Mouse (Mus musculus) intestine, postnatal 0 days (tissue): Measurements from ENCODE around the gene Bbx. TPM values are rescaled to one million over a fixed set of nuclear protein-coding genes. Genes with fewer than 3 reads are reported as not detected.

Experiments used
- ATAC-seq: fragments of 200-750 bp; cut with Nextera tagmentation; 2 replicates; pipeline ENCODE4 v1.8.0; 2017; ENCODE audit warnings: mild to moderate bottlenecking, moderate TSS enrichment, moderate library complexity
- H3K27ac ChIP-seq: fragments of 300-500 bp; sonication (generic); 2 replicates; pipeline ENCODE4 v1.5.1; 2014; ENCODE audit warnings: mild to moderate bottlenecking, low read depth, low read length, moderate library complexity
- H3K27me3 ChIP-seq: fragments of 300-500 bp; sonication (generic); replicated peaks from 2 replicates; pipeline ENCODE4 v1.6.1; 2014; ENCODE audit warnings: low read length, mixed read lengths; ENCODE audit not compliant: control insufficient read depth, insufficient read depth
- H3K36me3 ChIP-seq: fragments of 300-500 bp; sonication (generic); 2 replicates; pipeline ENCODE4 v1.6.1; 2014; ENCODE audit warnings: mild to moderate bottlenecking, moderate library complexity; ENCODE audit not compliant: control insufficient read depth, insufficient read depth
- H3K4me1 ChIP-seq: fragments of 300-500 bp; sonication (generic); replicated peaks from 2 replicates; pipeline ENCODE4 v1.6.1; 2014; ENCODE audit warnings: antibody characterized with exemption, low read length, mixed read lengths; ENCODE audit not compliant: control insufficient read depth, insufficient read depth
- H3K4me2 ChIP-seq: fragments of 300-500 bp; sonication (generic); replicated peaks from 2 replicates; pipeline ENCODE4 v1.6.1; 2014; ENCODE audit warnings: low read depth, mild to moderate bottlenecking, moderate library complexity
- H3K4me3 ChIP-seq: fragments of 300-500 bp; sonication (generic); 2 replicates; pipeline ENCODE4 v1.5.1; 2014; ENCODE audit warnings: low read depth, low read length
- H3K9ac ChIP-seq: fragments of 300-500 bp; sonication (generic); 2 replicates; pipeline ENCODE4 v1.6.1; 2014; ENCODE audit warnings: mild to moderate bottlenecking, low read depth, low read length
- H3K9me3 ChIP-seq: fragments of 300-500 bp; sonication (generic); 2 replicates; pipeline ENCODE4 v1.6.1; 2016; ENCODE audit warnings: mixed run types; ENCODE audit not compliant: control insufficient read depth
- CTCF ChIP-seq: sonication (generic); IDR thresholded peaks from 2 replicates; pipeline ENCODE4 v1.5.1; 2016; ENCODE audit warnings: low read depth, mild to moderate bottlenecking, control low read depth, antibody characterized with exemption, moderate library complexity
- WGBS: fragments of 180-500 bp; shearing (Covaris S2); extraction: QIAGEN DNeasy Blood & Tissue Kit; methylation state at CpG from one replicate; pipeline ENCODE4 v1.1.7; 2014; 5-methylcytosine and 5-hydroxymethylcytosine counted together
- polyA plus RNA-seq: library from polyadenylated mRNA; unstranded; fragments of >200 nt; fragmentation: Nextera tagmentation; extraction: Ambion mirVana; gene quantifications from 2 replicates; pipeline ENCODE4 v1.2.1, GENCODE M21; 2015

The Bbx gene
- polyA plus RNA-seq, 1 experiment from 2014 or later = 14.6 TPM

DNA sequence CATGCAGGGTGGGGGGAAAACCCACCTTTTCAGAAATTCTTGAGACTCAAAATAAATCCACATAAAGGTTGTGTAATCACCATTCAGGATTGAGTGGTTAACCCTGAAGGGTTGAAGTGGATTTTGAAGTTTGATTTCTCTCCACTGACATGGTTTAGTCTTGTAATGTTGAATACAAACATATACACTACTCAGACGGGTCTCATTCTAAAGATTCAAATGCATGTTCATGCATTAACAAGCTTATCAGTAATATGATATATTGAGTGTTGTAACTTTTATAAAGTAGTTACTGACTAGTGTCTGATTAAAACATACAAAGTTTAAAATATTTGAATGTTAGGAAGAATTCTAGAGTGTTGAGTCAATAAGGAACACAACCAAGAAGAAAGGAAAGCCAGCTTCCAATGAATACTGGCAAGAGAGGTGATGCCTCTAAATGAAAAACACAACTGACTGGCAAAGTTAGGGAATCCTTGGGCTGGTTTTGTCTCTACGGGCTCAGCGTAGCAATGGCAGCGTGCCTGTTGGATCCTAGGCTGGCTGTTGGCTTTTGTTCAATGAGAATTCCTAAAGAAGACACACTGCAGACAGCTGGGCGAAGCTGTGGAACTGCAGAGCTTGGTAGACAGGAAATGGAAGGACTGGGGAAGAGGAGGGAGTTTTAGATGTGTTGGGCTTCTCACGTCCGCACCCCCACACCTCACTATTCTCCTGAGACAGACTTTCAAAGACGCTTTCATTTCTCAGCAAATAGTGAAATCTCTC is 211.3 kb downstream of the Bbx start:
- 72% methylated on average over 8 of the region's 8 CpGs for WGBS
- H3K27me3 ChIP-seq = no peaks in the 10 kb centered on the region
- no peak for TF ChIP-seq CTCF
- no peak overlapping the region for H3K4me2 ChIP-seq
- no peak overlapping the region for H3K9ac ChIP-seq
- H3K36me3 ChIP-seq = peaks cover 17% of the 10 kb centered on the region; the same call in 1 of the 2 replicates
- no peak overlapping the region for H3K27ac ChIP-seq
- no peak overlapping the region for H3K4me3 ChIP-seq
- no peaks in the 10 kb centered on the region for H3K4me1 ChIP-seq
- H3K9me3 ChIP-seq = no peaks in the 10 kb centered on the region
- no peak for ATAC-seq

DNA sequence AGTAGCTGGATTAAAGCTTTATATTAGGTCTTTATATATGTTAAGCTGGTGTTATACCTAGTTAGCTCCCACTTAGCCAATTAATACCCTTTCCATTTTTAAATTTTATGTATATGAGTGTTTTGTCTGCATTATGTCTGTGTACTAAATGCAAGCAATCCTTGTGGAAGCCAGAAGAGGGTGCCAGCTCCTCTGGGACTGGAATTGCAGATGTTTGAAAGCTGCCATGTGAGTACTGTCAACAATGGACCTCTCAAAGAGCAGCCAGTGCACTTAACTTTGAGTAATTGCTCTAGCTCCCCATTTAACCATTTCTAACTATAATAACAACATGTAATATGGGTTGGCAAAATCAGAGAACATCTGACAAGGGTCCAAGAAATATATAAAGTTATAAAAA is 215.1 kb downstream of the Bbx start:
- peak; percentile 56 for TF ChIP-seq CTCF
- Histone ChIP-seq H3K36me3 (peaks cover 5% of the 10 kb centered on the region; the same call in 1 of the 2 replicates), H3K4me2 (no peak overlapping the region), H3K27ac (no peak overlapping the region), H3K4me1 (no peaks in the 10 kb centered on the region), H3K27me3 (no peaks in the 10 kb centered on the region), H3K4me3 (no peak overlapping the region), H3K9me3 (no peaks in the 10 kb centered on the region), H3K9ac (no peak overlapping the region)
- no peak for ATAC-seq

DNA sequence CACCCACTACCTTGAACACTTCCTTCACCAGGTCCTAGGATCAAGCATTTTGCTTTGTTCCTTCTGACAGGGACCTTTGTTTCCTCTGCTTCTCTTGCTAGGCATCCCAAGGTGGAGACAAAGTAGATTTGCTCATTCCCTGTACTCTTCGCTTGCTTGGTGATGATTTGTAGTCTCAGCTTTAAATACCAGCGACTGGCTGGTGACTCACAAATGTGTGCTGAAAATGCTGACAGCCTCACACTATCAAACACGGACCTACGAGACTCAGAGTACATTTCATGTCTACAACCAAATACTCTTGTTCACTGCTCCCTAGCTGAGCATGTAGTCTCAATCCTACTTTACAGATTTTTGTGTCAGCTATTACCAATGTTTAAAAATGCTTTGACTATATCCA is 220.5 kb downstream of the Bbx start:
- H3K27ac ChIP-seq = no peak overlapping the region
- no peaks in the 10 kb centered on the region for H3K4me1 ChIP-seq
- no peak overlapping the region for H3K4me3 ChIP-seq
- WGBS = 92% methylated on average over 4 of the region's 4 CpGs
- no peaks in the 10 kb centered on the region for H3K9me3 ChIP-seq
- H3K9ac ChIP-seq = no peak overlapping the region
- H3K4me2 ChIP-seq = no peak overlapping the region
- peaks cover 3% of the 10 kb centered on the region; the same call in 1 of the 2 replicates for H3K36me3 ChIP-seq
- no peak for ATAC-seq
- TF ChIP-seq CTCF = no peak
- no peaks in the 10 kb centered on the region for H3K27me3 ChIP-seq

DNA sequence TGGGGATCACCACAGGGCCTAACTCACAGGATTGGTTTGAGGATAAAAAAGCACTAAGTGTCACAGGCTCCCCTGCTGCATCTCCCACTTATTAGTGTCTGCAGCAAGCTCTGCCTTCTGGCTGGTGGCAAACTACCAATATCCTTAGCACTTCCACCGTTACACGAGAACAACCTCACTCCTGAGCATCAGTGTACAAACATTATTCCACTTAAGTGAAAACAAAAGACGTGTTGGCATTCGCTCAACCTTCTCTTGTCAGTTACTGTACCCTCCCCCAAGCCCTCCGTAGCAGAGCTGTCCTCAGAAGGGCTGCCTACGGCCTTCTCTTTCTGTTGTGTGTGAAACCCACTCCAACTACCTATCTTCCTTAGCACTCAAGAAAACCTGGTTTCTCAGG is 221.0 kb downstream of the Bbx start:
- Histone ChIP-seq H3K9me3 (no peaks in the 10 kb centered on the region), H3K9ac (no peak overlapping the region), H3K27ac (no peak overlapping the region), H3K4me1 (no peaks in the 10 kb centered on the region), H3K4me2 (no peak overlapping the region), H3K36me3 (peaks cover 3% of the 10 kb centered on the region; the same call in 1 of the 2 replicates), H3K4me3 (no peak overlapping the region), H3K27me3 (no peaks in the 10 kb centered on the region)
- WGBS = 87% methylated on average over 6 of the region's 6 CpGs
- no peak for TF ChIP-seq CTCF
- no peak for ATAC-seq

DNA sequence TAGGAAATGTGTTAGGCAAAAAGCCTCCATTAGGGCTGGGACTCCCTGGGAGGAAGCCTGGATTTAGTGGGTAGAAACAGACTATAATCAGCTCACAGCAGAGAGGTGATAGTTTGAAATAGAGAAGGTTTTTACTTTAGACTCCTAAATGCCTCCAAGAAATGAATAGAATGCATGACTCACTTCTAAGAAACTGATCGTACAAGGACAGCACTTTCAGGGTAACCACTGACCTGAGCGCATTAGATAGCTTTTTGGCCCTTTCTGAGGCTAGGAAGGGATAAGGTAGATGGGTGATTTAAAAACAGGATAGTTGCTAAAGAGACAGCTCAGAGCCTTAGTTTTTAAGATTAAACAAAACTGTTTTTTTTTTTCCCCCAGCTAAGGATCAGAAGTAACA is 221.4 kb downstream of the Bbx start:
- WGBS = 93% methylated on average over 2 of the region's 2 CpGs
- Histone ChIP-seq H3K27ac (no peak overlapping the region), H3K9ac (no peak overlapping the region), H3K9me3 (no peaks in the 10 kb centered on the region), H3K27me3 (no peaks in the 10 kb centered on the region), H3K4me2 (no peak overlapping the region), H3K36me3 (peaks cover 3% of the 10 kb centered on the region; the same call in 1 of the 2 replicates), H3K4me1 (no peaks in the 10 kb centered on the region), H3K4me3 (no peak overlapping the region)
- no peak for TF ChIP-seq CTCF
- no peak for ATAC-seq

DNA sequence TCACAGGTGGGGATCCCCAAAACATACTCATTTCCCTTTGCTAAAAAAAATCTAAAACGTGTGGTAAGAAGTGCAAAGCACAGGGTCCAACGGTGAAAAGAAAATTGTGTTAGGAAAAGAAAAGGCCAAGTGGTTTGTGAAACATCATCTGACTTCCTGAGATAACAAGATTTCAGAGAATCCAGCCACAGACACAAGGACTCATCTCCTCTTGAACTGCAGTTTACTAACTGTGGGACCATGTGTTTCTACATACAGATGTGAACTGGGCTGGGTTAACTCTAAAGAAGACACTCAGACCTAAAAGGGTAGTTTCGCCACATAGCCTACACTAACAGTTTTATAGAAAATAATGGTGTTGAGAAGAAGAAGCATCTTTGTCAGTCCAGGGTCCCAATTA is 227.2 kb downstream of the Bbx start:
- Histone ChIP-seq H3K36me3 (peaks cover 13% of the 10 kb centered on the region), H3K4me3 (no peak overlapping the region), H3K9ac (no peak overlapping the region), H3K27ac (no peak overlapping the region), H3K9me3 (no peaks in the 10 kb centered on the region), H3K4me1 (no peaks in the 10 kb centered on the region), H3K27me3 (no peaks in the 10 kb centered on the region), H3K4me2 (no peak overlapping the region)
- TF ChIP-seq CTCF = no peak
- no peak for ATAC-seq
- WGBS = 84% methylated on average over 3 of the region's 3 CpGs
